Mouse (Mus musculus) lung, embryonic 15.5 days (tissue): ENCODE measurements around the gene She. TPM values are rescaled to one million over a fixed set of nuclear protein-coding genes. Genes with fewer than 3 reads are reported as not detected.

ENCODE experiments used
- ATAC-seq: fragments of 200-750 bp; cut with Nextera tagmentation; 2 replicates; pipeline ENCODE4 v1.8.0; 2017; ENCODE audit warnings: moderate number of reproducible peaks, borderline replicate concordance; ENCODE audit not compliant: low FRiP score, low TSS enrichment; ENCODE audit errors: extremely low read depth
- H3K27ac ChIP-seq: fragments of 300-500 bp; sonication (generic); 2 replicates; pipeline ENCODE4 v1.5.1; 2015; ENCODE audit warnings: moderate library complexity, mild to moderate bottlenecking, inconsistent platforms
- H3K27me3 ChIP-seq: fragments of 300-500 bp; sonication (generic); 2 replicates; pipeline ENCODE4 v1.6.1; 2015; ENCODE audit warnings: inconsistent platforms
- H3K36me3 ChIP-seq: fragments of 300-500 bp; sonication (generic); 2 replicates; pipeline ENCODE4 v1.6.1; 2015; ENCODE audit warnings: inconsistent platforms
- H3K4me1 ChIP-seq: fragments of 300-500 bp; sonication (generic); 2 replicates; pipeline ENCODE4 v1.6.1; 2015; ENCODE audit warnings: inconsistent platforms
- H3K4me2 ChIP-seq: fragments of 300-500 bp; sonication (generic); 2 replicates; pipeline ENCODE4 v1.6.1; 2015; ENCODE audit warnings: inconsistent platforms, mild to moderate bottlenecking, moderate library complexity
- H3K4me3 ChIP-seq: fragments of 300-500 bp; sonication (generic); 2 replicates; pipeline ENCODE4 v1.5.1; 2015; ENCODE audit warnings: mild to moderate bottlenecking, inconsistent platforms
- H3K9ac ChIP-seq: fragments of 300-500 bp; sonication (generic); 2 replicates; pipeline ENCODE4 v1.6.1; 2015; ENCODE audit warnings: inconsistent platforms
- H3K9me3 ChIP-seq: fragments of 300-500 bp; sonication (generic); 2 replicates; pipeline ENCODE4 v1.6.1; 2016; ENCODE audit warnings: inconsistent platforms
- WGBS: fragments of 180-500 bp; shearing (Covaris S2); methylation state at CpG from one replicate; pipeline ENCODE4 v1.1.7; 2015; 5-methylcytosine and 5-hydroxymethylcytosine counted together
- polyA plus RNA-seq: library from polyadenylated mRNA; unstranded; fragments of >200 nt; fragmentation: Nextera tagmentation; extraction: Ambion mirVana; gene quantifications from 2 replicates; pipeline ENCODE4 v1.2.1, GENCODE M21; 2015

She gene
- polyA plus RNA-seq, 1 experiment from 2014 or later = 10.1 TPM

DNA sequence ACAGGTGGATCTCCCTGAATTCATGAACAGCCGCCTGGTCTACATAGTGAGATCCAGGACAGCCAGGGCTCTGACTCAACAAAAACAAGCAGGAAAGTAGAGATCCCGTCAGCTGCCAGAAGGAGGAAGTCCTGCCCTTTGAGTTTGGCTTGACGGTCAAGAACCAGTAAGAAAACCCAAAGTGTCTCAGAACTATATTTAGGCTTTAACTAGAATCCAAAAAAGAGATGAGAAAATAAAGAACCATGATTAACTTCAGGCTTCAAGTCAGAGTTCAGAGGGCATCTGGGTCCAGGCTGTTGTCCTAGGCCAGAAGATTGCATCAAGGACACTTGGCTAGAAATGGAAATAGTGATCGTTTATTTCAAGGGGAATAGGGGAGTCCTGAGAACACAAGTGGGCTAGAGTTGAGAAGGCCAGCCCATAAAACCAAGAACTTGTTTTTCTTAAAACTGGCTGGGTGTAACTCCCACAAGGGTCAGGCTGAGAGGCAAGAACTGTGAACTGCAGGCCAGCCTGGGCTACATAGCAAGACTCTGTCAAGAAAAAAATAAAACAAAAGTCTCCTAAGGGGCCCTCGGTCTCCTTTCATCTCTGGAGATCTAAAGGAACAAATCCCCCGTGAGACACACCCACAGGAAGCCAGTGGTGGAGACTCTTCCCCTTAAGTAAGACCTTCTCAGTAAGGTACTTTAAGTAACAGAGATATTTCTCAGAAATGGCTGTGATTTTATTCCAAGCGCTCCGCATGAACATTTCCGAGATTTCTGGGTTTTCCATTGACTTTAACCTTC lies 32.7 kb downstream of the She start:
- Histone ChIP-seq H3K4me2 (no peak overlapping the region), H3K27ac (no peak overlapping the region), H3K36me3 (no peaks in the 10 kb centered on the region), H3K9me3 (no peaks in the 10 kb centered on the region), H3K4me3 (no peak overlapping the region), H3K9ac (no peak overlapping the region), H3K27me3 (no peaks in the 10 kb centered on the region), H3K4me1 (peaks cover 23% of the 10 kb centered on the region)
- WGBS = 73% methylated on average over 9 of the region's 9 CpGs
- no peak for ATAC-seq

GRCm38 (mm10) chr3:89865020-89865419 lies 33.9 kb downstream of the She start:
- peaks cover 33% of the 10 kb centered on the region for H3K4me1 ChIP-seq
- H3K36me3 ChIP-seq = no peaks in the 10 kb centered on the region
- no peak overlapping the region for H3K9ac ChIP-seq
- no peaks in the 10 kb centered on the region for H3K27me3 ChIP-seq
- H3K9me3 ChIP-seq = no peaks in the 10 kb centered on the region
- ATAC-seq = no peak
- no peak overlapping the region for H3K27ac ChIP-seq
- no peak overlapping the region for H3K4me2 ChIP-seq
- WGBS = 39% methylated on average over 6 of the region's 6 CpGs
- H3K4me3 ChIP-seq = no peak overlapping the region

DNA sequence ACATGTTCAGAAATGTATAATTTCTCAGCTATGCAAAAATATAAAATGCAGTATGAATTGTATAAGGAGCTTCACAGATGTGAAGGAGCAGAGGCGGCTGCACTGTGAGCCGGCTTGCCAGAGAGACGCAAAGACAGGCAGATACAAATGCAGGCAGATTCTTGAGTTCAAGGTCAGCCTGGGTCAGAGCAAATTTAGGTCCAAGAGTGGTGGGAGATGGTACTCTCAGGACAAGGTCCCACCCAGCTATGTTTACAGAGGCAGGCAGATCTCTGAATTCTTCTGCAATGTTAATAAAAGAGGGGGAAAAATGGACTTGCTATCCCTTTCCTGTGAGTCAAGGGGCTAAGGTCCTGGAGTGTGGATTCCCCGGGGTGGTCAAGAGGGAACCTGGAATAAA lies 34.6 kb downstream of the She start:
- H3K27ac ChIP-seq = no peak overlapping the region
- no peak overlapping the region for H3K4me2 ChIP-seq
- no peak overlapping the region for H3K9ac ChIP-seq
- H3K4me3 ChIP-seq = no peak overlapping the region
- H3K4me1 ChIP-seq = peaks cover 37% of the 10 kb centered on the region
- WGBS = 67% methylated on average over 4 of the region's 4 CpGs
- no peaks in the 10 kb centered on the region for H3K27me3 ChIP-seq
- no peaks in the 10 kb centered on the region for H3K36me3 ChIP-seq
- no peaks in the 10 kb centered on the region for H3K9me3 ChIP-seq
- no peak for ATAC-seq

DNA sequence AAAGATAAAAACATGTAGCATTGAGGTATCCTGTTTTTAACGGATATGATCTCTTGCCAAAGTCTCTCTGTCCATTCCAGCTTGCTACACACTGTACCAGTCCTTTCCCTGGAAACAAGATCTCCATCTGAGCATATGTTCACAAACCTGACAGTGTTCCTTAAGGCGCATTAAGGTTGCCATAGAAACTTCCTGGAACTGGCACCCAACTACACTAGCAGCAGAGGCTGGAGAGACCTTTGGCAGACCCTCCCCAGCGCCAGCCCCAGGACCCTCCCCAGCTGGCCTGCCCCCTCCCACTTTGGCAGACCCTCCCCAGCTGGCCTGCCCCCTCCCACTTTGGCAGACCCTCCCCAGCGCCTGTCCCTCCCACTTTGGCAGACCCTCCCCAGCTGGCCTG lies 36.5 kb downstream of the She start:
- Histone ChIP-seq H3K27ac (no peak overlapping the region), H3K4me2 (no peak overlapping the region), H3K27me3 (no peaks in the 10 kb centered on the region), H3K9ac (no peak overlapping the region), H3K36me3 (no peaks in the 10 kb centered on the region), H3K4me1 (peaks cover 48% of the 10 kb centered on the region), H3K4me3 (no peak overlapping the region), H3K9me3 (no peaks in the 10 kb centered on the region)
- WGBS = 48% methylated on average over 4 of the region's 4 CpGs
- no peak for ATAC-seq

- Histone ChIP-seq H3K36me3 (no peaks in the 10 kb centered on the region), H3K4me2 (peak overlapping the region; percentile 23; the same call in 1 of the 2 replicates), H3K4me3 (no peak overlapping the region), H3K27me3 (no peaks in the 10 kb centered on the region), H3K4me1 (peaks cover 53% of the 10 kb centered on the region), H3K9ac (no peak overlapping the region), H3K27ac (0 out of 2 replicates have a peak overlapping the region, but pooled peaks have one; percentile 0), H3K9me3 (no peaks in the 10 kb centered on the region)
- peak; percentile 29; the same call in 1 of the 2 replicates for ATAC-seq
- WGBS = 9% methylated on average over 7 of the region's 7 CpGs
Observed at GRCm38 (mm10) chr3:89868357-89868756, 37.2 kb downstream of the She start.

- ATAC-seq = no peak
- H3K27ac ChIP-seq = 0 out of 2 replicates have a peak overlapping the region, but pooled peaks have one; percentile 0
- no peaks in the 10 kb centered on the region for H3K27me3 ChIP-seq
- no peak overlapping the region for H3K4me2 ChIP-seq
- no peak overlapping the region for H3K4me3 ChIP-seq
- H3K9ac ChIP-seq = no peak overlapping the region
- no peaks in the 10 kb centered on the region for H3K36me3 ChIP-seq
- WGBS = 46% methylated on average over 9 of the region's 9 CpGs
- H3K9me3 ChIP-seq = no peaks in the 10 kb centered on the region
- peaks cover 53% of the 10 kb centered on the region for H3K4me1 ChIP-seq
Observed at GRCm38 (mm10) chr3:89868956-89869355, 37.8 kb downstream of the She start.

DNA sequence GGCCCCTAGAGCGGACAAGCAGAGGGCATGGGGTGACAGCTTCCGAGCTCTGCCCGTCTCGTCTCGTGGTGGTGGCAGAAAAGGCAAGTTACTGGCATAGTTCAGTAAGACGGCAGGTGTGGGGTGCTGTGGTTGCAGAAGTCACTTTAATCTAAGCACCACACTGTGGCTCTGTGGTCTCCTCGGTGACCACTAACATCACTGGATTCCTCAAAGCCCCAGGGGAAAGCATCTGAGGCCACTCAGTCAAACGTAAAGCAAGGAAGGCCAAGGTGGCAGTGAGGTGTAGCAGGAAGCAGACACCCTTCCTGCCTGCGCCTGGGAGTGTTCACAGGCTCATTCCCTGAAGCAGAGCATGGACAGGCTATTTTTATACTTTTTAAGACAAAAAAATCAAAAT lies 38.4 kb downstream of the She start:
- Histone ChIP-seq H3K27ac (no peak overlapping the region), H3K9ac (no peak overlapping the region), H3K36me3 (no peaks in the 10 kb centered on the region), H3K4me3 (no peak overlapping the region), H3K4me1 (peaks cover 53% of the 10 kb centered on the region), H3K9me3 (no peaks in the 10 kb centered on the region), H3K4me2 (no peak overlapping the region), H3K27me3 (no peaks in the 10 kb centered on the region)
- ATAC-seq = no peak
- WGBS = 68% methylated on average over 9 of the region's 9 CpGs

DNA sequence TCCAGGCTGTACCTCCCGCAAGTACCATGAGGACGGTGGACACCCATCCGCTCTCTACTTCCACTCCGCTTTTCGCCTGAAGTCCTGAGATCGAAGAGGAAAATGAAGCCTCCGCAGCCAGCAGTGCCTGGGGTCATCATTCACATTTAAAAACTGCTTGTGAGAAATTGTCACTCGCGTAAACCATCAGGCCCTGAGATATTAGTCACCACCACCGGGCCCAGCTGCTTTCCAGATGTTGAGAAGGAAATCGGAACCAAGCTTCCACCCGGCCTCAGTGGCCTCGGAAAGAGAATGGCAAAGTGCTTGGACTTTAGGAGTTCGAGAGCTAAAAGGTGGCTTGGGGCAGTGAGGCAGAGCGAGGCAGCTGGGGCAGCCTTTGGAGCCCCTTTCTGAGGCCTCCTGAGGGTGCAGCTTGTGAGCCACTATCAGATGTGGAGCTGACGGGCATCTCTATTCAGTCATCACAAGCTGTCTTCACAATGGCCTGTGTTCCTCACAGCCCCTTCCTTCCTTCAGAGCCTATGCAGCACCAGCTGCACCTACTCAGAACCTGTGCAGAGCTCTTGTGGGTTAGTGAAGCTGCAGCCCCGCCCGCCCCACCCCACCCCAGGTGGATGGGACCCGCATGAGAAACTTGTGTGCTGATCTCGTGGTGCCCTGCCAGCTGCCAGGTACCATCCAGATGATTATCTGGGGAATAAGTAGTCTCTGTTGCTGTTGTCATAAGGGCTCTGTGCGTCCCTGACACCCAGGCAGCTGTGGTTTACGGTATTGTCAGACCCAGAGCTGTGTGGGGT lies 39.5 kb downstream of the She start:
- Histone ChIP-seq H3K4me1 (peaks cover 47% of the 10 kb centered on the region), H3K27me3 (no peaks in the 10 kb centered on the region), H3K9me3 (no peaks in the 10 kb centered on the region), H3K36me3 (no peaks in the 10 kb centered on the region), H3K4me2 (0 out of 2 replicates have a peak overlapping the region, but pooled peaks have one; percentile 3), H3K4me3 (no peak overlapping the region), H3K9ac (no peak overlapping the region), H3K27ac (no peak overlapping the region)
- WGBS = 51% methylated on average over 22 of the region's 22 CpGs
- ATAC-seq = no peak

DNA sequence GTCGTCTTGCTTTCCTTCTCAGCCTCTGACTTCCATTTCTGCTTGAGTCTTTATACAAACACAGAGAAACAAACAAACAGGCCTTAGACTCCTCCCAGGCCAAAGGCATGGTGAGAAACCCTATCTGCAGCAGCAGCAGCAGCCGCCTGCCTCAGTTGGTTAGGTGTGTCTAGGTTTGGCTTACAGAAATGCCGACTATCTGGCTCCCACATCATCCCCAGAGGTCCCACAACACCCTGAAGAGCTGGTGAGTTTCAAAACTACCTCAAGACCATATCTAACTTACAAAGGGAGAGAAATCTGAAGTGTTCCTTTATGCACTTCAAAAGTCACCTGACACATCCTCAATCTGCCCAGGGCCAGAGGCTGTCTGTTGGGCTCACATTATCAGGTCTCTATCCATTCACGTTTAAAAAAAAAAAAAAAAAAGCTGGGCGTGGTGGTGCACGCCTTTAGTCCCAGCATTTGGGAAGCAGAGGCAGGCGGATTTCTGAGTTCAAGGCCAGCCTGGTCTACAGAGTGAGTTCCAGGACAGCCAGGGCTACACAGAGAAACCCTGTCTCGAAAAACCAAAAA lies 40.3 kb downstream of the She start:
- H3K4me1 ChIP-seq = peaks cover 47% of the 10 kb centered on the region
- no peaks in the 10 kb centered on the region for H3K9me3 ChIP-seq
- ATAC-seq = no peak
- no peak overlapping the region for H3K4me2 ChIP-seq
- H3K9ac ChIP-seq = no peak overlapping the region
- H3K27ac ChIP-seq = no peak overlapping the region
- 64% methylated on average over 8 of the region's 8 CpGs for WGBS
- no peaks in the 10 kb centered on the region for H3K36me3 ChIP-seq
- no peaks in the 10 kb centered on the region for H3K27me3 ChIP-seq
- H3K4me3 ChIP-seq = no peak overlapping the region

GRCm38 (mm10) chr3:89872209-89872608 lies 41.0 kb downstream of the She start:
- Histone ChIP-seq H3K9me3 (no peaks in the 10 kb centered on the region), H3K4me2 (peak overlapping the region; percentile 11; the same call in 1 of the 2 replicates), H3K4me3 (no peak overlapping the region), H3K4me1 (peaks cover 47% of the 10 kb centered on the region), H3K27me3 (no peaks in the 10 kb centered on the region), H3K27ac (peak overlapping the region; percentile 29; the same call in 1 of the 2 replicates), H3K36me3 (no peaks in the 10 kb centered on the region), H3K9ac (no peak overlapping the region)
- WGBS = 33% methylated on average over 7 of the region's 7 CpGs
- peak; percentile 54 for ATAC-seq

DNA sequence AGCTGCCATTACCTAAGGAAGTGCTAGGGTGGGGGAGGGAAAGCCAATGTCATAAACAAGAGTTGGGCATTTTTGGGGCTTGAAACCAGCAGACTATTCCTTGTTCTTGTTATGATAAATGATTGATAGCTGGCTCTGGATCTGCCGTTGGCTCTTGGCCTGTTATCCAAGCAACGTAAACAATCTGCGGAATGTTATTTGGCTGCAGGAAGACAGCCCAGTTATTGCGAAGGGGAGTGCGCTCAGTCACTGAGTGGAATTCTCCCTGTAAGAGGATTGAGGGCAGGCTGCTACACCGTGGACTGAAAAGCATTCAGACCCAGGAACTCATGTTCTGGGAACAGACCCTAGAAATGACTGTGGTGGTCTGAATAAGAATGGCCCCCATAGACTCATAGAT lies 41.5 kb downstream of the She start:
- 22% methylated on average over 6 of the region's 6 CpGs for WGBS
- Histone ChIP-seq H3K9ac (no peak overlapping the region), H3K27me3 (no peaks in the 10 kb centered on the region), H3K27ac (0 out of 2 replicates have a peak overlapping the region, but pooled peaks have one; percentile 29), H3K4me2 (peak overlapping the region; percentile 11; the same call in 1 of the 2 replicates), H3K4me1 (peaks cover 47% of the 10 kb centered on the region), H3K9me3 (no peaks in the 10 kb centered on the region), H3K4me3 (no peak overlapping the region), H3K36me3 (no peaks in the 10 kb centered on the region)
- ATAC-seq = peak; percentile 72; the same call in 1 of the 2 replicates
